Mouse (Mus musculus): ENCODE results near the gene Kndc1.

The Kndc1 gene

DNA sequence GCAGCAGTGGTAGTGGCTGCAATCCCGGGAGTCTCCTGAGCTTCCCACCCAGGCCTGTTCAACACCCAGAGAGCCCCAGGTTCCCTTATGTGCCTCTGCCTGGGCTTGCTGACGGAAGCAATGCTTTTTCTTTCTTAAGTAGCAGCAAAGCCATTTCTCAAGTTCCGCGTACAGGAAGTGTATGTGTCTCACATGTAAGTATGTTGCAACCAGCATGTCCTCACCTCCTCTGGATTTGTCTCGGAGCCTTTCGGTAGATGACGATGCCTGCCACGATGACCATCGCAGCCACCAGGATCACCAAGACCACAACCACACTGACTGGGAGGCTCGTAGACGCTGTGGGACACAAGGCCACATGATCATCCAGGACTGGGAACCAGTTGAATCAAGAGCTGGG lies 90.0 kb downstream of the Kndc1 start:
- no peak for DNase-seq (ENCODE audit: extremely low spot score, low spot score)

DNA sequence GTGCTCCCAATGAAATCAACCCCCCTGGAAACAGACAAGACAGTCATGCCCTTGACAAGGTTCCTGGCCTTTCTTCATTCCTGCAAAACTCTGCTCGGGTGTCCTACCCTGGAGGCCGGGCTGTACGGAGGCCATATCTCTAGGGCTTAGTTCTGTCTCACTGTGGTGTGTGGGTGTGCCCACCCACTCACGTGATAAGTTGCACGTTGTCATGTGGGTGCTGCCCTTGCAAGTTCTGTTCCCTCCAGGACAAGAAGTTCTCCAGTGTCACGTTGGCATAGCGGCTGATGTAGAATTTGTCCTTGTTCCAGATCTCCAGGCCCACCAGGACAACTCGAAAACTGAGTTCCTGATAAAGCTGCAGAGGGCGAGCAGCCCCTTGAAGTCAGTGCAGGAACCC lies 93.8 kb downstream of the Kndc1 start:
- DNase-seq (ENCODE audit: extremely low spot score, low spot score), result no peak

GRCm38 (mm10) chr7:139990864-139991394 lies 96.4 kb downstream of the Kndc1 start:
- no peak for DNase-seq (ENCODE audit: extremely low spot score, low spot score)
